Mouse (Mus musculus) embryonic fibroblast, embryonic 13.5 days (primary cell): ENCODE measurements at regions not wholly inside any gene's neighbourhood (a gene's known extent, or its start where the extent isn't known, plus 50 kb on each side); places are given as distances from the start of the nearest gene placed in this dataset.

Source experiments
- H3K27ac ChIP-seq: 2 replicates; pipeline ENCODE4 v1.5.1; 2012; ENCODE audit warnings: low read length, control low read depth, inconsistent platforms; ENCODE audit not compliant: insufficient read depth
- H3K4me1 ChIP-seq: 2 replicates; pipeline ENCODE4 v1.6.1; 2011; ENCODE audit warnings: low read length; ENCODE audit not compliant: control insufficient read depth, insufficient read depth
- H3K4me3 ChIP-seq: 2 replicates; pipeline ENCODE4 v1.5.1; 2011; ENCODE audit warnings: mild to moderate bottlenecking, control low read depth, low read length; ENCODE audit not compliant: insufficient read depth
- CTCF ChIP-seq: IDR thresholded peaks from 2 replicates; pipeline ENCODE4 v1.5.1; 2011; ENCODE audit warnings: mild to moderate bottlenecking, control low read depth, low read length, moderate library complexity, borderline replicate concordance; ENCODE audit not compliant: insufficient read depth
- POLR2A ChIP-seq: IDR thresholded peaks from 2 replicates; pipeline ENCODE4 v1.6.1; 2011; ENCODE audit warnings: low read depth, mild to moderate bottlenecking, control low read depth, low read length, moderate library complexity

DNA sequence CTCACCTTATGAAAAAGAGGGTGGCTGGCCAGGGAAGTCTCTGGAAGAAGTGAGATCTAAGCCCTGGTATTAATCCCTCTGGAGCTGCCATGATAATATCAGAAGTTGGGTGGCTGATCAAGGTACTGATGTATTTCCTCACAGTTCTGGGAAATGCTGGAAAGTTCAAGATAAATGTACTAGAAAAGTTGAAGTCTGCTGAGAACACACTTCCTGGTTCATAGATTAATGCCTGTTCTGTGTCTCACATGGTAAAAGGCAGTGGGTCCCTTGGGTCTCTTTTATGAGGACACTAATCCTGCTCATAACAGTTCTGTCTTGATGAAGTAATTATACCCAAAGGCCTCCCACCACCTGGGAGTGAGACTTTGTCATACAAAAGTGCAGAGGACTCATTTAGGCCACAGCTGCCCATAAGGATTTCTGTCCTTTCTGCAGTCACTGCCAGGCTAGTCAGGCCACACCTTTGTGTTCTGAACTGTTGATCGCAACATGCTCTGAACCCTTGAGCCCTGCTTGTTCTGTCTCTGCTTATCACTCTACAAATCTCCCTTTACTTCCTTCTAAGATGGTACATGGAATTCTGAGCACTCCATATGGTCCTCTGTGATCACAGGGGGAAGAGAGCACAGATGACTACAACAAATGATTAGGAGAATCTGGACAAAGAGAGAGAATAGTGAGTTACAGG is 300.4 kb downstream of the 1700129C05Rik start:
- no peak overlapping the region for H3K4me3 ChIP-seq
- no peaks in the 10 kb centered on the region for H3K4me1 ChIP-seq
- TF ChIP-seq POLR2A: no peak
- TF ChIP-seq CTCF: no peak
- no peak overlapping the region for H3K27ac ChIP-seq

DNA sequence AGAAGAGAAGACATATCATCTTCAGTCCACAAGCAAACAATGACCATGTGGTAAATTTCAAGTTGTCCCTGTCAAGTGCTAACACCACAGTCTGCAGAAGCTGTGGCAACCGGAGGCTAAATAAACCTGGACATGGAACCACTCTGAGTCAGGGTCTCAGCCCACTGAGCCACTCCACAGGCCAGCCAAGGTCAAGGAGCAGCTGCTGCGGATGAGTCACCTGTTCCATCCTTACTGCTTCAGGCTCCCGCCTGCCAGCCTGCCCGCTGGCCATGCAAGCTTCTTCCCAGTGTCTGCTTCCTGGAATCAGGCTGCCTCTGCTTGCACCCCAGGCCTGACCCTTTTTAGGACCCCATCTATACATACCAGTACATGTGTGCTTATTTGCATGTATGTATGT is 319.8 kb downstream of the 1700129C05Rik start:
- H3K4me3 ChIP-seq: no peak overlapping the region
- TF ChIP-seq POLR2A: no peak
- TF ChIP-seq CTCF: no peak
- H3K27ac ChIP-seq: no peak overlapping the region
- H3K4me1 ChIP-seq: no peaks in the 10 kb centered on the region

DNA sequence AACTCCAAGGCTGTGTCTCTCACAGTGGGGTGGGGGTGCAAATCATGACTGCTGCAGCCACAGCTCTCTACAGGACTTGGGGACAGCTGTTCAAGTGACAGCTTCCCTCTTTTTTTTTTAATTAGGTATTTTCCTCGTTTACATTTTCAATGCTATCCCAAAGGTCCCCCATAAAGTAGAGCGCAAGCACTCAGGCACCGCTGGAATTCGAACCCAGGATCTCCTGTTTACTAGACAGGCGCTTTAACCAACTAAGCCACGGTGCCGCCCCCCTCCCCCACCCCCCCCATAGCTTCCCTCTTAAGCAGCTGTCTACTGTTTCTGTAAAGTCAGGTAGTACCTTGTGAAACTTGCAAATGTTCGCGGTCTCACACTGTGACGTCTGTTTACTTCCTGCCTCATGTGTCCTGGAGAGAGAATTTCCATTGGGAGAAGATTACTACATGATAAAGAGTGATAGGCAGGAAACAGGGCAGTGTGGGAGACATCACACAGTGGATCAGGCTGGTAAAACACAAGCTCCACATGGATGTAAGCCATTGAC is 324.7 kb downstream of the 1700129C05Rik start:
- H3K4me3 ChIP-seq: no peak overlapping the region
- H3K4me1 ChIP-seq: no peaks in the 10 kb centered on the region
- H3K27ac ChIP-seq: no peak overlapping the region
- TF ChIP-seq POLR2A (no peak), CTCF (no peak)

DNA sequence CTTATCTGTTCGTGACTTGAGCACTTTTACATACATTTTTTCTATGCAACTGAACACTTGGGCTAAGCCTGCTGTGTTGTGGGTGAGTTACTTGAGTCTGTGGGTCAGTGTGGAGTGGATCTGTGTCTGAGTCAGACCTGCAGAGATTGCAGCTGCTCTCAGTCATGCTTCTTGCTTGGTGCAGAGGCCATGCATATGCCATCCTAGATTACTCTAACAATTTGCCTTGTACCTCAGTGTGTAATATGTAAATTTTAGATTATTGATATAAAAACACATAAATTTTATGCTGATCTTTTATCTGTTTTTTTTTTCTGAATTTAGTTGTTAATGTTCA is 326.2 kb downstream of the 1700129C05Rik start:
- Histone ChIP-seq H3K4me1 (peaks cover 2% of the 10 kb centered on the region; the same call in 1 of the 2 replicates), H3K4me3 (no peak overlapping the region), H3K27ac (no peak overlapping the region)
- TF ChIP-seq POLR2A (no peak), CTCF (no peak)

DNA sequence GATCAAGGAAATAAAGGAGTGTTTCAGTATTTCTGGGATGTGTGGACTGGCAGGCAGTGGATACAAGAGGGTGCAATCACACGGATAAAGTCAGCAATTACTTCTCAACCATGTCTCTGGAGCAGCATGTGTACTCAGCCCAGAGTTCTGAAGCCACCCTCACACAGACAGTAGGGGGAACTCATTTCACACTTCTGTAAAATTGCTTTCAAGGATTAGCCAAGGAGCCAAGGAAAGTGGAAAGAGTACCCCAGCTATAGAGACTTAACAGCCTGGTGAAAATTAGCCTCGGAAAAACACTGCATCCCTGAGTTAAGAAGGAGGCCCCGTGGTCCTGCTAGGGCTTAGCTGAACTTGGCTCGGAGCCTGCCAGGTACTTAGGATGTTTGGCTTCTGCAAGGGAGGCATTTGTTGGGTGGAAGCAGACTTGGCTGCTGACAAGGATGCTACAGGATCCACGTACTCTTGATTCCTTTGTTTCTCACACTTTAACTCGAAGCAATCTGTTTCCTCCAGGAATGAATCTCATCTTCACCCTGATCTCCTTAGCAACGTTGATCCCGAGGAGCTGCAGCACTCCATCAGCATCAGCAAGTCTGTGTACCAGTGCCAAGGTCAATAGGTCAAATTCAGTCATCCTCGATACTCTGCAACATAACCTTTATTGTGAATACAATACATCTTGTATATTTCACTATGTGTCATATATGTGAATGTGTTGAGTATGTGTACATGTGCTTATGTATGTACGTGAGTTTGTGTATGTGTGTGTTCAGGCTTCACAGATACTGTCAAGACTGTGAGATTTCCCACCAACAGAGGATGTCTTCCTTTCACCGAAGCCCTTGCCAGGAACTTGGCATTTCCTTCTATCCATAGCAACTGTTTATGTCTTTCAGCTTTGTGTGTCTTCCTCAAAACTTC is 326.8 kb downstream of the 1700129C05Rik start:
- peaks cover 2% of the 10 kb centered on the region; the same call in 1 of the 2 replicates for H3K4me1 ChIP-seq
- TF ChIP-seq CTCF (no peak), POLR2A (no peak)
- H3K27ac ChIP-seq: no peak overlapping the region
- H3K4me3 ChIP-seq: no peak overlapping the region

DNA sequence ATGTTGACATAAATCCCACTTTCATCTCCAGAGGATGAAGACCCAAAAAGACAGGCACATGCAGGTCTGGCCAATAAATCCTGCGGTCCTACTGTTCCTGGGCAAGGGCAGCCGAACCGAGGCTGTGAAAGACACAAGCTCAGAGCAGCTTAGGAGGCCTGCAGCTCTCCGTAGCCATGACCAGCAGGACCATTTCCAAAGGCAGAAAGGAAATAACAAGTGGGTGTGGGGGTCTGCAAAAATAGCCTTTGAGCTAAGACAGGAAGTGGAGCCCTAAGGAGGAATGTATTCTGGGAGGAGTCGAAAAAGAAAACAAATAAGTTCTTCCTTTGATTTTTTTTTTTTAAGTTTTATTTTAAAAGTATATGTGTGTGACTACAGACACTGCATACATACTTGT is 330.1 kb downstream of the 1700129C05Rik start:
- H3K27ac ChIP-seq: no peak overlapping the region
- TF ChIP-seq POLR2A (no peak), CTCF (no peak)
- peaks cover 2% of the 10 kb centered on the region; the same call in 1 of the 2 replicates for H3K4me1 ChIP-seq
- no peak overlapping the region for H3K4me3 ChIP-seq

DNA sequence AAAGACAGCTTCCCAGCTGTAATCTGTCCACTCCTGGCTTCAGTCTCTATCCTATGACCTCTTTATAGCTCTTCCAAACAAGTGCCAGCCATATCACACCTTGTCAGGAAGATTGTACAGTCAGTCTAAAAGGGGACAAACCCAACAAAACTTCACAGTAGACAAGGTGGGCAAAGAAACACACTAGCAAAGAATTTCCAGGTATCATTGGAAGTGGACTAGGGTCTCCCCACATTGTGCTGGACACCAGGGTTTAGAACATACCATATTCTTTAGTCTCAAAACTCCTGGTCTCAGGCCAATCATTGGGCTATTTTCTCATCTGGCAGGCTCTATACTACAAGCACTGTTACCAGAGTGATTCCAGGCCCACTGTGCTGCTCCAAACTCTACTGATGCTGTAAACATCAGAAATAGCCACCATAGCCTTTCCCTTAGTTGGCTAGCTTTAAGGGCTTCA is 341.3 kb downstream of the 1700129C05Rik start:
- TF ChIP-seq POLR2A (no peak), CTCF (no peak)
- Histone ChIP-seq H3K4me3 (no peak overlapping the region), H3K27ac (no peak overlapping the region), H3K4me1 (peaks cover 2% of the 10 kb centered on the region; the same call in 1 of the 2 replicates)

DNA sequence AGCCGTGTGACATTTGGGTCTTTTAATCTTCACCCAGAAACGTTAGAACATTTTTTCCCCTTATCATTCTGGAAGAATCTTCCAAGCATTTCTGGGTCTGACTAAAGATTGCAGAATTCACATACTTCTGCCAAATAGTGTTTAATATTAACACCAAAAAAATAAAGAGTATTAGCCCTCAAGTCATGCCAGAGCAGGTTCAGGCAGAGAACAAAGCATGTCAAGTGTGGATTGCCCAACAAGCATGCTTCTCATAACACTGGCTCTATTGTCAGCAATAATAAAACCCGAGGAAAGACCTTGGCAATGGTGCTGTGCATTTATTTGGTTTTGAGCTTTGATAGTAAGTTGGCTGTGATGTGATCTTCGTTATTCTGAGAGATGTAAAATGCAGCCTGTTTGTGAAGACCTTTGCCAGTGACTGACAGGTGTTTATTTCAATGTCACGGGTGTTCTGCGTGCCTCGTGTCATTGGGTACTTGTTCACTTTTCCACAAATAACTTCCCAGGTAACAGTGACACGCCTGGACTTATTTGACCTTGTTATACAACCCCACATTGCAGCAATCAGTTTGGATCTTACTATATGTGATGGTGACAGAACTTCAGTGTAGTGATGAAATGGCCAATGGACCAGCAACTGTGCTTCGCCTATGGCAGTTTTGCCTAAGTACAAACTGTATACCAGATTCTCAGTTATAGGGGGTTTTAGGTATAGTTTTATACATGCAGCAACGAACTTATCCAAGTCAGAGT is 354.3 kb downstream of the 1700129C05Rik start:
- no peaks in the 10 kb centered on the region for H3K4me1 ChIP-seq
- TF ChIP-seq POLR2A (no peak), CTCF (no peak)
- H3K27ac ChIP-seq: no peak overlapping the region
- no peak overlapping the region for H3K4me3 ChIP-seq

DNA sequence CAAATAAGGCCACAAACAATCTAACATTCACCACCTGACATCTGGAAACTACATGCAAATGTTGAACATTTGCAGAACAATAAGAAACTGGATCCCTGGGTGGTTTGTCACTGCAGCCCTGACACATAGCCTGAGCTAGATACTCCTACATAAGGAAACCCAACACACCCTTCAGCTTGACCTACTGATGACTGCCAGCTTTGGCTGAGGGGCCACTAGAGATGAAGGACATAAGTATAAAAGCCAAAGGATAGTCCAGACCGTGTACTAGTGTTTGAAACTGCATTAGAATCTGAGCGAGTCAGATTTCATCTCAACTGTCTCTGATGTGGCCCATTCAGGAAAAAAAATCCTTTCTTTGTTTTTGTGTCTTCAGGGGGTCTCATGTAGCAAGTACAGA is 355.1 kb downstream of the 1700129C05Rik start:
- no peak overlapping the region for H3K4me3 ChIP-seq
- peak overlapping the region; percentile 17; the same call in 1 of the 2 replicates for H3K27ac ChIP-seq
- no peaks in the 10 kb centered on the region for H3K4me1 ChIP-seq
- no peak for TF ChIP-seq POLR2A
